Mouse (Mus musculus) stomach, embryonic 15.5 days (tissue): Measurements from ENCODE around the gene Ear6. TPM values are rescaled to one million over a fixed set of nuclear protein-coding genes. Genes with fewer than 3 reads are reported as not detected.
"Not testable (repeated sequence)": the region's sequence is repeated elsewhere in the genome, so short reads cannot be mapped to it uniquely, and the experiment has no call there.

Experiments used
- ATAC-seq: fragments of 200-750 bp; cut with Nextera tagmentation; 2 replicates; pipeline ENCODE4 v1.8.0; 2017; ENCODE audit warnings: low read depth, moderate number of reproducible peaks, moderate TSS enrichment; ENCODE audit not compliant: insufficient read depth, low FRiP score
- H3K27ac ChIP-seq: fragments of 300-500 bp; sonication (generic); 2 replicates; pipeline ENCODE4 v1.5.1; 2015; ENCODE audit warnings: mild to moderate bottlenecking, inconsistent platforms
- H3K27me3 ChIP-seq: fragments of 300-500 bp; sonication (generic); replicated peaks from 2 replicates; pipeline ENCODE4 v1.6.1; 2015; ENCODE audit warnings: inconsistent platforms
- H3K36me3 ChIP-seq: fragments of 300-500 bp; sonication (generic); 2 replicates; pipeline ENCODE4 v1.6.1; 2015; ENCODE audit warnings: inconsistent platforms
- H3K4me1 ChIP-seq: fragments of 300-500 bp; sonication (generic); 2 replicates; pipeline ENCODE4 v1.6.1; 2015; ENCODE audit warnings: inconsistent platforms
- H3K4me2 ChIP-seq: fragments of 300-500 bp; sonication (generic); 2 replicates; pipeline ENCODE4 v1.6.1; 2015; ENCODE audit warnings: mild to moderate bottlenecking, inconsistent platforms
- H3K4me3 ChIP-seq: fragments of 300-500 bp; sonication (generic); replicated peaks from 2 replicates; pipeline ENCODE4 v1.5.1; 2015; ENCODE audit warnings: inconsistent platforms
- H3K9ac ChIP-seq: fragments of 300-500 bp; sonication (generic); 2 replicates; pipeline ENCODE4 v1.6.1; 2015; ENCODE audit warnings: inconsistent platforms
- H3K9me3 ChIP-seq: fragments of 300-500 bp; sonication (generic); 2 replicates; pipeline ENCODE4 v1.6.1; 2016; ENCODE audit warnings: inconsistent platforms
- WGBS: fragments of 180-500 bp; shearing (Covaris S2); methylation state at CpG from one replicate; pipeline ENCODE4 v1.1.7; 2015; 5-methylcytosine and 5-hydroxymethylcytosine counted together
- polyA plus RNA-seq: library from polyadenylated mRNA; unstranded; fragments of >200 nt; fragmentation: Nextera tagmentation; extraction: Ambion mirVana; gene quantifications from 2 replicates; pipeline ENCODE4 v1.2.1, GENCODE M21; 2015

Gene Ear6
- polyA plus RNA-seq, result 0.19 and 0.39 TPM in 2 replicates

DNA sequence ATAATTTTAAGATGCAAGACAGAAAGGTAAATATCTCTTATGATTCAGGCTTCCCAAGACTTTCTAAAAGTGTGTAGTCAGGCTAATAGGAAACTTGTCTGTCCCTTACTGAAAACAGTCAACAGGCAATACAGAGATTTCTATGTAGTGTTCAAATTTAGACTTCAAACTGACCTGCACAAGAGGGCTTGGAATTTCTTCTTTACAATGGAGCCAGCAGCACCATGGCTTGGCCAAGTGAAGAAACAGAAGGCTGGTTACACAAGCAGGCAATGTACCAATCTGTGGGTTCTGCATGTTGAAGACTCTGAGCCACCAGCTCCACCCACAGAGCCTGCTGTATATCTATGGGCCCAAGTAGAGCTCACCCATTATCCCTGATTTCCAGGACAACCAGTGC, at the start of gene Ear6:
TSS of gene Ear6 (plus strand) at position 301 of the 400 bp plus-strand sequence.
- Histone ChIP-seq H3K9ac (no peak within 1 kb of the TSS), H3K4me1 (no peaks in the 10 kb centered on the region), H3K27ac (no peak within 1 kb of the TSS), H3K36me3 (no peaks in the 10 kb centered on the region), H3K4me2 (no peak within 1 kb of the TSS), H3K4me3 (no peak within 1 kb of the TSS), H3K27me3 (no peaks in the 10 kb centered on the region), H3K9me3 (no peaks in the 10 kb centered on the region)
- ATAC-seq, result no peak

GRCm38 (mm10) chr14:51826625-51827024, 26.9 kb upstream of the Ear6 start:
- no peaks in the 10 kb centered on the region for H3K4me1 ChIP-seq
- no peaks in the 10 kb centered on the region for H3K36me3 ChIP-seq
- H3K4me2 ChIP-seq, result no peak overlapping the region
- no peak overlapping the region for H3K4me3 ChIP-seq
- no peak for ATAC-seq
- H3K9me3 ChIP-seq, result no peaks in the 10 kb centered on the region
- H3K27me3 ChIP-seq, result no peaks in the 10 kb centered on the region
- H3K27ac ChIP-seq, result no peak overlapping the region
- WGBS, result 41% methylated on average over 1 of the region's 1 CpGs
- H3K9ac ChIP-seq, result no peak overlapping the region

DNA sequence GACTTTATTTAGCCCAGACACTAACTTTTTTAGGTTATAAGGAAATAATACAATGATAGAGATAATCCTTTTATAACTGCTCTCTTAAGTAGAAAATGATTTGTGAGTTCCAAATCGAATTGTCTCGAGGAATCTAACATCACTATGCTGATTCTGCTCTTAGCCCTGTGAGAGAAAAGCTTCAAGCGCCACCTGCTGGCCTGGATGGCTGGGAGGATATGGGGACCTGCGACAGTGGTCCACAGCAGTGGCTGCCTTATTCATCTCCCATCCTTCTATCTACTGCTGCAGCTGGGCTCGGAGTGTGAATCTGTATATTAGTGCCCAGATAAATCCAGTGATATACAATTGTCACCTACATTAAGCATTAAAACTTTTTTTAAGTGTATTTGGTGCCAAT, 25.7 kb upstream of the Ear6 start:
- WGBS, result 27% methylated on average over 5 of the region's 5 CpGs
- H3K4me3 ChIP-seq, H3K9me3 ChIP-seq, H3K4me1 ChIP-seq, H3K9ac ChIP-seq, H3K36me3 ChIP-seq, ATAC-seq, H3K4me2 ChIP-seq, H3K27me3 ChIP-seq, H3K27ac ChIP-seq: not testable (repeated sequence)

DNA sequence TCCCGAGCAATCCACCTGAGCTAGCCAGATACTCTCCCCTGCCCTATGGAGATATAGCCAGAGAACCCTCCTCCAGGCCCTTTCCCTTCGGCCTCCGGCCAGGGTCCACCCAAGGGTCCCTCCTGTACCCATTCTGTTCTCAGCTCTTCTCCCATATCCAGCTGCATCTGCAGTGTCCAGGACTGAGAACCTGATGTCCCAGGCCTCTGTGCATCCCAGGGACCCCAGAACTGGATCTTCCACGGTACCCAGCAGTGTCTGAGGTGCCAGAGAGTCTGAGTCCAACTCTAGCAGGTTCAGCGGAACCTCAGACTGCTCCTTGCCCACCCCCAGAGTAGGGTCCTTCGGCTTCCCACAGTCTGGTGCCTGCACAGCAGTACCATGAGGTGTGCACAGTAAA, 24.3 kb upstream of the Ear6 start:
- H3K4me1 ChIP-seq, result no peaks in the 10 kb centered on the region
- 77% methylated on average over 6 of the region's 6 CpGs for WGBS
- H3K4me2 ChIP-seq, result no peak overlapping the region
- no peaks in the 10 kb centered on the region for H3K9me3 ChIP-seq
- H3K36me3 ChIP-seq, result no peaks in the 10 kb centered on the region
- H3K4me3 ChIP-seq, result no peak overlapping the region
- ATAC-seq, result no peak
- no peak overlapping the region for H3K9ac ChIP-seq
- no peaks in the 10 kb centered on the region for H3K27me3 ChIP-seq
- no peak overlapping the region for H3K27ac ChIP-seq

DNA sequence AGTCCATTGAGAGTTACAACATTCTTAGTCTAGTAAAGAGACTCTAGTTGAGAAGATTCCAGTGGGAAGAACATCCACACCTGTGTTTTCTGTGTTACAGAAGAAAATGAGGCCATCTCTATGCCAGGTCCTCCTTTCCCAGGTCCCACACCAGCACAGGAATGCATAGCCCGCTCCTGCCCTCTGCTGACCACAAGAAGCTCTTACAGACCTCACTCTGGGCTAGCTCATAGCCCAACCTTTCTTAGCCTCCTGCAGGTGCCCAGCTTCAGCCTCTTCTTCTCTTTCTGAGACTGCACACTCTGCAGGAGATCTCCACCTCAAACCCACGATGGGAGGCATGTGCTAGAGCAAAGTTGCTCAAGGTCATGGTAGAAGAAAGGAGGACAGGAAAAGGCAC, 15.0 kb upstream of the Ear6 start:
- not testable (repeated sequence) for H3K27me3 ChIP-seq, H3K36me3 ChIP-seq, H3K27ac ChIP-seq, ATAC-seq, H3K9me3 ChIP-seq, H3K4me3 ChIP-seq, H3K9ac ChIP-seq, H3K4me1 ChIP-seq, H3K4me2 ChIP-seq
- 33% methylated on average over 2 of the region's 2 CpGs for WGBS

GRCm38 (mm10) chr14:51842250-51842649, 11.2 kb upstream of the Ear6 start:
- Histone ChIP-seq H3K4me2 (no peak overlapping the region), H3K27me3 (no peaks in the 10 kb centered on the region), H3K4me3 (no peak overlapping the region), H3K9ac (no peak overlapping the region), H3K9me3 (no peaks in the 10 kb centered on the region), H3K27ac (no peak overlapping the region), H3K4me1 (no peaks in the 10 kb centered on the region), H3K36me3 (no peaks in the 10 kb centered on the region)
- ATAC-seq, result no peak
- 76% methylated on average over 1 of the region's 1 CpGs for WGBS

GRCm38 (mm10) chr14:51842781-51843180, 10.7 kb upstream of the Ear6 start:
- no peak for ATAC-seq
- Histone ChIP-seq H3K9me3 (no peaks in the 10 kb centered on the region), H3K4me3 (no peak overlapping the region), H3K4me1 (no peaks in the 10 kb centered on the region), H3K36me3 (no peaks in the 10 kb centered on the region), H3K4me2 (no peak overlapping the region), H3K9ac (no peak overlapping the region), H3K27me3 (no peaks in the 10 kb centered on the region), H3K27ac (no peak overlapping the region)
- WGBS, result 74% methylated on average over 2 of the region's 2 CpGs

DNA sequence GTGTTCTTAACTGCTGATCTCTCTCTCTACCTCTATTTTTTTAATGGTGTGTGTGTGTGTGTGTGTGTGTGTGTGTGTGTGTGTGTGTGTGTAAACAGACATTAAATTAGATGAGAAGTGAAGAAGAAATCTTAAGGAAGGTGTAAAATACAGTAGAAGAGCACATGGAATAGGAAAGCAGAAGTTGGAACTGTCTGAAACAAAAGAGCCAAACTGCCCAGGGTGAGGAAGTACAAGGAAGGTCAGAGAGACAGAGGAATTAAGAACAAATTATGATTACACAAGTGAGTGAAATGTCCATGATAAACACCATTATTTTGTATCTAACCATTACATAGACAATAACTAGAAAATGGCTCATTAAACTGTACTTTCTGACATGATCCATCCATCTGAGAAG, 9.6 kb upstream of the Ear6 start:
- no peaks in the 10 kb centered on the region for H3K27me3 ChIP-seq
- no peaks in the 10 kb centered on the region for H3K4me1 ChIP-seq
- no peaks in the 10 kb centered on the region for H3K9me3 ChIP-seq
- no peak overlapping the region for H3K27ac ChIP-seq
- no peaks in the 10 kb centered on the region for H3K36me3 ChIP-seq
- H3K4me3 ChIP-seq, result no peak overlapping the region
- H3K4me2 ChIP-seq, result no peak overlapping the region
- no peak for ATAC-seq
- H3K9ac ChIP-seq, result no peak overlapping the region

GRCm38 (mm10) chr14:51846566-51846965, 6.9 kb upstream of the Ear6 start:
- Histone ChIP-seq H3K36me3 (no peaks in the 10 kb centered on the region), H3K9ac (no peak overlapping the region), H3K9me3 (no peaks in the 10 kb centered on the region), H3K4me2 (no peak overlapping the region), H3K27ac (no peak overlapping the region), H3K4me1 (no peaks in the 10 kb centered on the region), H3K4me3 (no peak overlapping the region), H3K27me3 (no peaks in the 10 kb centered on the region)
- WGBS, result 59% methylated on average over 3 of the region's 3 CpGs
- ATAC-seq, result no peak

GRCm38 (mm10) chr14:51851006-51851405, 2.5 kb upstream of the Ear6 start:
- not testable (repeated sequence) for ATAC-seq, H3K4me3 ChIP-seq, H3K9me3 ChIP-seq, H3K9ac ChIP-seq, H3K27ac ChIP-seq, H3K36me3 ChIP-seq, H3K4me2 ChIP-seq, H3K27me3 ChIP-seq, H3K4me1 ChIP-seq
- 41% methylated on average over 3 of the region's 3 CpGs for WGBS

DNA sequence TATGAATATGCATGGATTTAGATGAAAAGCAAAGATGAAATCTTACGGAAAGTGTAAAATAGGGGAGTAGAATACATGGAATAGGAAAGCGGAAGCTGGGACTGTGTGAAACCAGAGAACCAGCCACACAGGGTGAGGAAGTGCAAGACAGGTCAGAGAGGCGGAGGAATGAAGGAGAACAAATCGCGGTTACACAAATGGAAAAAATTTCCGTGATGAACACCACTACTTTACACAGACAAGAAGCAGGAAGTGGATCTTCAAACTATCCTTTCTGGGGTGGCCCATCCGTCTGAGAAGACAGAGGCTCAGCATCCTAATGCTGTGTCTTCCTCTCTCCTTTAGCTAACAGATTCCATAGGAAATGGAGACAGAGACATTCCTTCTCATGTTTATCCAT, 1.8 kb downstream of the Ear6 start:
- 70% methylated on average over 7 of the region's 7 CpGs for WGBS
- H3K36me3 ChIP-seq, ATAC-seq, H3K4me3 ChIP-seq, H3K4me2 ChIP-seq, H3K9me3 ChIP-seq, H3K9ac ChIP-seq, H3K27ac ChIP-seq, H3K27me3 ChIP-seq, H3K4me1 ChIP-seq: not testable (repeated sequence)

DNA sequence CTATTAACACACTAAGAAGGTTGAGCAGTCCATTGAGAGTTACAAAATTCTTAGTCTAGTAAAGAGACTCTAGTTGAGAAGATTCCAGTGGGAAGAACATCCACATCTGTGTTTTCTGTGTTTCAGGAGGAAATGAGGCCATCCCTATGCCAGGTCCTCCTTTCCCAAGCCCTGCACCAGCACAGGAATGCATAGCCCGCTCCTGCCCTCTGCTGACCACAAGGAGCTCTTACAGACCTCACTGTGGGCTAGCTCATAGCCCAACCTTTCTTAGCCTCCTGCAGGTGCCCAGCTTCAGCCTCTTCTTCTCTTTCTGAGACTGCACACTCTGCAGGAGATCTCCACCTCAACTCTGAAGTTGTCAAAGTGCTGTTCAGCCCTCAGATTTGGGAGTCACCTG, 10.1 kb downstream of the Ear6 start:
- H3K27ac ChIP-seq, H3K36me3 ChIP-seq, H3K27me3 ChIP-seq, ATAC-seq, H3K9ac ChIP-seq, H3K9me3 ChIP-seq, H3K4me2 ChIP-seq, H3K4me3 ChIP-seq, H3K4me1 ChIP-seq: not testable (repeated sequence)
- 0% methylated on average over 1 of the region's 1 CpGs for WGBS

- H3K4me2 ChIP-seq, result no peak overlapping the region
- no peaks in the 10 kb centered on the region for H3K27me3 ChIP-seq
- no peak overlapping the region for H3K27ac ChIP-seq
- no peaks in the 10 kb centered on the region for H3K36me3 ChIP-seq
- H3K4me3 ChIP-seq, result no peak overlapping the region
- 71% methylated on average over 2 of the region's 2 CpGs for WGBS
- no peak for ATAC-seq
- H3K4me1 ChIP-seq, result no peaks in the 10 kb centered on the region
- no peak overlapping the region for H3K9ac ChIP-seq
- no peaks in the 10 kb centered on the region for H3K9me3 ChIP-seq
These were observed 17.3 kb downstream of the Ear6 start for GRCm38 (mm10) chr14:51870756-51871155.
